8 mouse cellular contexts compared by ENCODE assay signal in the genomic region with DNA sequence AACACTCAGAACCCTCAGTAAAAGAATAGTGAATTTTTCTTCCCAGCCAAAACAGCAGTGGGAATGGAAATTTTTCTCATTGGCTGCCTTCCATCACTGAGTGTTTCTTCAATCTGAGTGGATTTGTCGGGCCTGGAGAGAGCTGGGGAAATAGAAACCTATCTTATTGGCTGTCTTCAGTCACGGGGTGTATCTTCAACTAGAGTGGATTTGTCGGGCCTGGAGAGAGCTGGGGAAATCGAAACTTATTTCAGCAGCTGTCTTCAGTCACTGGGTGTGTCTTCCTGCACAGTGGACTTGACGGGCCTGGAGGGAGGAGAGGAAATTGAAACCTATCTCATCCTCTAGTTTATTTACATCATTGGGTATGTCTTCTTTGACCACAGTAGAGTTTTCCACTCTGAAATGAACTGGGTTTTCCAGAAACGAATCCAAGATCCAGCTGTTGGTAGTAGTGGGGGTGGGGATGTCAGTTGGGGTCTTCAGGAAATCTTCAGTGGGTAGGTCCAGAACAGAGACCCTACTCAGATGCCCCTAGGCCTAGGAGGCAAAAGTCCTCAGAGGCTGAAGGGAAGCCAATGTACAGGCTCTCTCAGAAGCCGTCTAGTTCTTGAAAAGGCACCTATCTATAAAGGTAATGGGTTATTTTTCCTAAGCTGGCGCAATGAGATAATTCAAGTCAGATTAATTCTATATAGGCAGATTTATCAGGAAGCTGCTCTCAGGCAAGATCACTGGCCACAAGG. TPM values are rescaled to one million over a fixed set of nuclear protein-coding genes. Genes with fewer than 3 reads are reported as not detected.
DNase-seq lines count a peak whose midpoint lies in the region; ATAC-seq and TF ChIP-seq lines count a peak whose summit lies in the region.

Gene Ifi27, plus strand, starts transcription at position 226 of the 746 bp plus-strand sequence.

- no peak for TF ChIP-seq POLR2A in limb, embryonic 14.5 days (IDR thresholded peaks at IDR 0.05; ENCODE audit: borderline replicate concordance, extremely low read depth, insufficient read depth, insufficient read length)

- H3K9me3 ChIP-seq in hindbrain, embryonic 14.5 days (ENCODE audit: control insufficient read depth, low read length), result no peaks in the 10 kb centered on the region
- H3K9me3 ChIP-seq in hindbrain, embryonic 13.5 days, result no peaks in the 10 kb centered on the region
- H3K9me3 ChIP-seq in limb, embryonic 14.5 days (ENCODE audit: control insufficient read depth, low read length), result no peaks in the 10 kb centered on the region

- 82% methylated on average over 8 of the region's 8 CpGs for WGBS in hindbrain, embryonic 14.5 days
- WGBS in hindbrain, embryonic 13.5 days, result 80% methylated on average over 8 of the region's 8 CpGs
- 63% methylated on average over 8 of the region's 8 CpGs for WGBS in limb, embryonic 14.5 days

- intact Hi-C loops in gastrocnemius, postnatal 36 days (cut with DNase I), result no loop called here

- no peak within 1 kb of the TSS for H3K27ac ChIP-seq in hindbrain, embryonic 14.5 days
- no peak within 1 kb of the TSS for H3K27ac ChIP-seq in hindbrain, embryonic 13.5 days
- peak within 1 kb of the TSS; percentile 6; the same call in 1 of the 2 replicates for H3K27ac ChIP-seq in limb, embryonic 14.5 days (replicated peaks; ENCODE audit: low read depth, low read length)

- H3K9ac ChIP-seq in hindbrain, embryonic 14.5 days, result no peak within 1 kb of the TSS
- no peak within 1 kb of the TSS for H3K9ac ChIP-seq in hindbrain, embryonic 13.5 days
- H3K9ac ChIP-seq in limb, embryonic 14.5 days (ENCODE audit: low read depth, low read length, severe bottlenecking), result no peak within 1 kb of the TSS

- ATAC-seq in hindbrain, embryonic 14.5 days (ENCODE audit: low FRiP score), result no peak
- no peak for ATAC-seq in hindbrain, embryonic 13.5 days (ENCODE audit: low FRiP score)
- peak; percentile 85 for ATAC-seq in limb, embryonic 14.5 days (ENCODE audit: low FRiP score, low read depth)

- no peak for DNase-seq in hindbrain, embryonic 14.5 days (ENCODE audit: low spot score)
- DNase-seq in adrenal gland, adult 18-20 months (ENCODE audit: low spot score in 2 of 2), result peak; percentile 66 to 69
- peak in 1 of 2 experiments; percentile 58 for DNase-seq in gastrocnemius, postnatal 36 days
- DNase-seq in kidney, adult 9 months, result peak; percentile 93
- DNase-seq in limb, embryonic 14.5 days (ENCODE audit: low spot score), result peak; percentile 76
- DNase-seq in natural killer cell, adult 2 months (ENCODE audit: low spot score in 2 of 2), result peak; percentile 67 to 69
- peak; percentile 49 for DNase-seq in thymus, postnatal 4 days

- H3K27me3 ChIP-seq in hindbrain, embryonic 14.5 days (ENCODE audit: control insufficient read depth, insufficient read depth, low read length), result no peaks in the 10 kb centered on the region
- no peaks in the 10 kb centered on the region for H3K27me3 ChIP-seq in hindbrain, embryonic 13.5 days
- H3K27me3 ChIP-seq in limb, embryonic 14.5 days (ENCODE audit: control insufficient read depth, insufficient read depth, low read length), result no peaks in the 10 kb centered on the region

- H3K4me3 ChIP-seq in hindbrain, embryonic 14.5 days (replicated peaks; ENCODE audit: low read length), result no peak within 1 kb of the TSS
- no peak within 1 kb of the TSS for H3K4me3 ChIP-seq in hindbrain, embryonic 13.5 days
- H3K4me3 ChIP-seq in limb, embryonic 14.5 days (replicated peaks; ENCODE audit: low read length), result peak within 1 kb of the TSS; percentile 23

- no peaks in the 10 kb centered on the region for H3K36me3 ChIP-seq in hindbrain, embryonic 14.5 days (replicated peaks; ENCODE audit: control insufficient read depth, insufficient read depth)
- H3K36me3 ChIP-seq in hindbrain, embryonic 13.5 days, result no peaks in the 10 kb centered on the region
- H3K36me3 ChIP-seq in limb, embryonic 14.5 days (ENCODE audit: control insufficient read depth, insufficient read depth, low read length), result no peaks in the 10 kb centered on the region

- H3K4me2 ChIP-seq in hindbrain, embryonic 14.5 days (replicated peaks), result no peak within 1 kb of the TSS
- no peak within 1 kb of the TSS for H3K4me2 ChIP-seq in hindbrain, embryonic 13.5 days
- H3K4me2 ChIP-seq in limb, embryonic 14.5 days (replicated peaks; ENCODE audit: low read depth, low read length, severe bottlenecking), result peak within 1 kb of the TSS; percentile 37

- no peaks in the 10 kb centered on the region for H3K4me1 ChIP-seq in hindbrain, embryonic 14.5 days (replicated peaks; ENCODE audit: control insufficient read depth, insufficient read depth, low read length)
- no peaks in the 10 kb centered on the region for H3K4me1 ChIP-seq in hindbrain, embryonic 13.5 days (replicated peaks)
- H3K4me1 ChIP-seq in limb, embryonic 14.5 days (ENCODE audit: control insufficient read depth, insufficient read depth, low read length), result 0 out of 2 replicates have a peak, but pooled peaks cover 4% of the 10 kb centered on the region

RNA-seq across cellular contexts. Expression of gene Ifi27, which starts in this region (rescaled TPM):
- polyA plus RNA-seq in hindbrain, embryonic 14.5 days (2014; fragmentation: Nextera tagmentation; extraction: Ambion mirVana), result 8.3 and 10.4 TPM in 2 replicates
- polyA plus RNA-seq in hindbrain, embryonic 13.5 days (2015; fragmentation: Nextera tagmentation; extraction: Ambion mirVana), result 9.3 and 12.6 TPM in 2 replicates
- total RNA-seq in adrenal gland, adult 18-20 months (2021), result 1,000 to 10,000 TPM; 1,097 to 1,809 TPM
- 10 to 100 TPM; 48.9 to 70.6 TPM for total RNA-seq in gastrocnemius, postnatal 36 days (2021)
- polyA plus RNA-seq in limb, embryonic 14.5 days (2012; rRNA removed), result 87.1 and 100 TPM in 2 replicates
- polyA plus RNA-seq in limb, embryonic 14.5 days (2014; fragmentation: Nextera tagmentation; extraction: Ambion mirVana), result 49.5 and 50.5 TPM in 2 replicates

Comparison
In these comparisons a context has a peak if more than half of its experiments do, and no peak if none do; other contexts are left out.
1. RNA of gene Ifi27 (total RNA-seq): 1,097 to 1,809 TPM in adrenal gland, adult 18-20 months; 48.9 to 70.6 TPM in gastrocnemius, postnatal 36 days; every median in the first group is over 10 times any median in the second.